Mouse (Mus musculus): Measurements from ENCODE around the gene Meis2.
A peak's percentile ranks its signal among the peaks of the same experiment; 100 is the strongest.

Gene Meis2

GRCm38 (mm10) chr2:115947714-115948226 lies 117.9 kb downstream of the Meis2 start:
- no peak for DNase-seq (ENCODE audit: low spot score in 2 of 2)

GRCm38 (mm10) chr2:115943044-115943443 lies 122.6 kb downstream of the Meis2 start:
- no peak for DNase-seq (ENCODE audit: low spot score in 2 of 2)

DNA sequence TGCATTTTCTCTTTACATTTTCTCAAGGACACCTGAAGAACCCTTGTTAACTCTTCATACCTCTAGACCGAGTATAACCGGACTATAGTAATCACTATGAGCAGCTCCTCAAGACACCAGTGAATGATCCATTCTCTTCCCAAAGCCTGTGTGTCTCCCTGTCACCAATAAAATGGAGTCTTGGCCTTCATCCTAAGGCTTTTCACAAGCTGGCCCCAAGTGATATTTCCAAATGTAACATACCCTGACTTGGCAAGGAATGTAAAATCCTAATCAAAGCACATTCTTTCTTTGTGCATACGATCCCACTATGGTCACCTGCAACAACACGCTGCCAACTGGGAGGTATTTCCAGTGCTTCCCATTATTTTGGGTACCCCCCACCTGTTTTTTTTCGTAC lies 125.8 kb downstream of the Meis2 start:
- DNase-seq (ENCODE audit: low spot score in 2 of 2) = no peak

DNA sequence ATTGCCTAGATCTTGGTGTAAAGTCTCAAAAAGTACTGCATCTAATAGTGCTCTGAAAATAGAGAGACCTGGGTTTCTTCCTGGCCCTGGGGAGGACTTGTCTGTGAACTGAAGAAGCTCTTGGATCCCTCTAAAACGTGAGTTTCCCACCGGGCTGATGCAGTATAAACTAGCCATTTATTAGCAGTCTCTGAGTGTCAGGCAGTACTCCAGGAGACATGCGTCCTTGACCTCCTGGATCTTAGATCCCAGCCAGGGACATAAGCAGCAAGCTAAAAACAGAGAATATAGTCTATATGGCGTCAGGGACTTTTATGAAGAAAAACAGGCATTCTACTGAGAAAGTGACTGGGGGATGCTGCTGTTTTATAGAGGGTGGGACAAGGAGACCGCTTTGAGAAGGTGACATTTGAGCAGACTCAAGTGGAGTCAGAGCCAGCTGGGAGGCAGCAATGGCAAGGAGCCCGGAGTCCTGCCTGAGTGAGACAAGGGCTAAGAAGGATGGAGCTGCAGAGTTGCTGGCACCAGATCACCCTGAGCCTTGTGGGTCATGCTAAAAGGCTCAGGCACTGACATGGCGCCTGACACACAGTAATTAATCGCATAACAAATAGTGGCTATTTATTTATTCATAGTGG lies 126.6 kb downstream of the Meis2 start:
- DNase-seq (ENCODE audit: low spot score in 2 of 2) = peak; percentile 34 to 60

DNA sequence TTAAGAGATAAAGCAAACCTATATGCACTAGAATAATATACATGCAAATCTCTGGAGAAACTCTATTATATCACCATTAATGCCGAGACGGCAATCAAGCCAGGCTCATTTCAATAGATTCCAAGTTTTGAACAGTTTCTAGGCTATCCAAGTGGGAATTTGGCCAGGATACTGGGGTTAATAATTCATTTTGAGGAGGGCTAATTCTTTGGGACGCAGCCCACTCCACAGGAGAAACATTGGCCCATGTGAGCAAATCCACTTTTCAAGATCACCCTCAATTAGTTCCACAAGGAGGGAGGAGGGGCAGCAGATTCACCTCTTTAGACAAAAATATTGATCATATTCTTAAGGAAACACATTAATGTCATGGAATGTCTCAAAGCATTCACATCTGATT lies 127.3 kb downstream of the Meis2 start:
- DNase-seq (ENCODE audit: low spot score in 2 of 2) = no peak

DNA sequence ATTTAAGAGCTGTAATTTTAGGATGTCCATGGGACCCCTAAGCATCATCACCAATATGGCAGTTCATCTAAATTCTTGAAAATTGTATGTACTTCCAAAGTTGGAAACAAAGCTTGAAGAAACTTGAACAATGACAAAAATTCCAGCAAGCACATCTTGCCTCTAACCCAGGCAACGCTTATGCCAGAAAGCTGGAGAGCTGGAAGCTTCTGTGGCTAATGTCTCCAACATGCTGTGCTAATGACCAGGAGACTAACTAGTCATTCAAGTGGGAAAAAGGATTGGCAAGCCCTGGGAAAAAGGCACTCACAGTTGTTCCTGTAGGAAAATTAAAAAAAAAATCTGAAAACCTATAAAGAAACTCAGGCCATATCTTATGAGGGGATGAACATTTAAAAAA lies 127.7 kb downstream of the Meis2 start:
- DNase-seq (ENCODE audit: low spot score in 2 of 2) = no peak

GRCm38 (mm10) chr2:115936786-115937185 lies 128.9 kb downstream of the Meis2 start:
- DNase-seq (ENCODE audit: low spot score in 2 of 2) = no peak

- no peak for DNase-seq (ENCODE audit: low spot score in 2 of 2)
These were observed 131.3 kb downstream of the Meis2 start for GRCm38 (mm10) chr2:115934299-115934698.

DNA sequence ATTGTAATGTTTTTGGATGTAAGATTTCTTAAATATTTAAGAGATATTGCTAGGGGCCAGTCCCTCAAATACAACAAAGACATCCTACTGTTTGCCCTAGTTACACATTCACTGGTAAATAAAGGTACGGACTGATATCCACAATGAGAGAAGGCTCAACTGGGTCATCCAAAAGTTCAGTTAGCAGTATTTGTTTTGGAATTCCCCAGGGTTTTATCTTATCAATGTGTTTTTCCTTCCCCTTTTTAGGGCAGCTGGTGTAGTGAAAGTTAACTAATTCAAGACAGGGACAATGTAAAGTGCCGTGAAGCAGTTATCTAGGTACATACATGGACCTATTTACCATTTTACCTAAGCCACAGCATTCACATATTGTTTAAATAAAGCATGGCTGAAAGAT lies 132.4 kb downstream of the Meis2 start:
- no peak for DNase-seq (ENCODE audit: low spot score in 2 of 2)

DNA sequence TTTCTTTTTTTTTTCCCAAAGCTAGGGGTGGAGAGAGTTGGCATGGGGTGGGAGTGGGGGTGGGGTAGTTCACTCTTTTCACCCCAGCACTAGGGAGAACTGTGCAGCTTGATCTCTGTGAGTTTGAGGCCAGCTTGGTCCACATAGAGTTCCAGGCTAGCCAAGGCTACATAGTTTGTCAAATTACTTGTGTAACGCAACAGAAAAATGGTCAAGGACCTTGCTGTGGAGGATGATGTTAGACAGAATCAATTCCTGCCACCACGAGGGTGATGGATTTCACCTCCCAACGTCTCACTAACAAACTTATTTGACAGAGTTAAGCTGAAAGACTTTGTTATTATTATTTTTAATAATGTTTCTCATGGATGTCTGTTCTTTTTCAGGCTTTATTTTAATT lies 139.9 kb downstream of the Meis2 start:
- DNase-seq (ENCODE audit: low spot score in 2 of 2) = no peak

DNA sequence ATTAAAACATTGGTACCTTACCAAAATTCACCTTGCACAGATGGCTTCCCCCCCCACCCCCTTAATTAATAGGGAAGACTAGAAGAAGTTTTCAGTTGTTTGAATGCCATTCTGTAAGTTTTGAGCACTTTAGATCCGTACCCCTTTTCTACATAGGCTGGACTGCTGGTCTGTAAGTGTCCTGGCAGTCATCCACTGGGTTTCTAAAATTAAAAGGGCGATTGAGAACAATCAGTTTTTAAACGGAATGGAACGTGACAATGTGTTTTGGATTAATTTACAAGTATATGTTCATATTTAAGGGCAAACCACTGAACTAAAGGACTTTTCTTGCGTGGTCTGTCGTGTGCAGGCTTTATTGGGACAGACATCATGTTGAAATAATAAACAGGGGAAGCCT lies 141.2 kb downstream of the Meis2 start:
- DNase-seq (ENCODE audit: low spot score in 2 of 2) = no peak

DNA sequence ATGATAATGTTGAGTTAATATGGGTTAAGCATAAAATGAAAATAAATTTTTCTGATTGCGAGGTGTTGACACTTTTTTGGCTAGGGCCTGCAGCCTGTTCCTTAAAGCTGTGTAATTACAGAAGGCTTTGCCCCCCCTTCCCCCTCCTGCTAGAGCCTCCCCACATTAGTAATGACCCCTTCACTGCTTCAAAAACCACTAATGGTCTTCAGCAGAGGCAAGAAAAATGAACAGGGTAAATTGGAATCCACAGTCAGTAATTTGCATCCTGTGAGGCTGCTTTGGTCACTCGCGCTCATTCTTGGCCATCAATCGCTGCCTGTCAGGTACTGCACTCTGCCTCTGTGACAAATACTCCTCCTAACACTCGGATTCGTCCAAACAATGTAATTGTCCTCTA lies 142.4 kb downstream of the Meis2 start:
- no peak for DNase-seq (ENCODE audit: low spot score in 2 of 2)

DNA sequence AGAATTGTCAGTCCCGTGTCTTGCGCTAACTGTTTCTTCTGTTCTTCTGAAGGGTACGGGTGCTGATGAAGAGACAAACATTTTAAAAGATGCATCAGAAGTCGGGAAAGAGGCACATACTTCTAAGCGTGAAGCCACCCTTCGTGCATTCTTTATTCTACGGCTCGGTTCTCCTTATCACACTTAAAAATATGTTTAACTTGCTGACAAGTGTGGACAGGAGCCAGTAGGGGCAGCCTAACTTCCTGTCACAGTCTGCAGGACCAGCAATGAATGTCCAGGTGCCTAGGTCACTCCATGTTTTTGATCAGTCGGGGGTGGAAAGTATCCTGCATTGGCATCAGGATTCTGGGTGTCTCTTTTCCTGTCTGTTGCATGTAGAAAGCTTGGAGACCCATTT lies 144.0 kb downstream of the Meis2 start:
- DNase-seq (ENCODE audit: low spot score in 2 of 2) = no peak

GRCm38 (mm10) chr2:115920336-115920951 lies 145.2 kb downstream of the Meis2 start:
- DNase-seq (ENCODE audit: low spot score in 2 of 2) = no peak

GRCm38 (mm10) chr2:115919141-115920071 lies 146.2 kb downstream of the Meis2 start:
- DNase-seq (ENCODE audit: low spot score in 2 of 2) = no peak

GRCm38 (mm10) chr2:115918561-115918960 lies 147.1 kb downstream of the Meis2 start:
- no peak for DNase-seq (ENCODE audit: low spot score in 2 of 2)

DNA sequence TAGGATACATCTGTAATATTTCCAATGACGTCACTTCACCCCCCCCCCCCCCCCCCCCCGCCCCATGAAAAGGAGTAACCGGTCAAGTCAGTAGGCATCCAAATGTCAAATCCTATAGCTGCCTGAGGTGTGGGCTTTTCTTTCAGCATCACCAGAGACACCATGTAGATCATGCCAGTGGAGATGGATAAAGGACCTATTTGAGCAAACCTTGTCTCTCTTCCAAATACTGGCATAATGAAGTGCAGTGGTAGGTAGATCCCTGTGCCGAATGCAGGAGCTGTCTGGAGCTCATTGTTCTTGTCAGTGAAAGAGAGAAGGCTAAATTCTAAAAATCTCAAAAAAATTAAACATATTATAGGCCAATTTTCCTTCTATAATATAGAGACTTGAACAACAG lies 151.1 kb downstream of the Meis2 start:
- DNase-seq (ENCODE audit: low spot score in 2 of 2) = no peak

DNA sequence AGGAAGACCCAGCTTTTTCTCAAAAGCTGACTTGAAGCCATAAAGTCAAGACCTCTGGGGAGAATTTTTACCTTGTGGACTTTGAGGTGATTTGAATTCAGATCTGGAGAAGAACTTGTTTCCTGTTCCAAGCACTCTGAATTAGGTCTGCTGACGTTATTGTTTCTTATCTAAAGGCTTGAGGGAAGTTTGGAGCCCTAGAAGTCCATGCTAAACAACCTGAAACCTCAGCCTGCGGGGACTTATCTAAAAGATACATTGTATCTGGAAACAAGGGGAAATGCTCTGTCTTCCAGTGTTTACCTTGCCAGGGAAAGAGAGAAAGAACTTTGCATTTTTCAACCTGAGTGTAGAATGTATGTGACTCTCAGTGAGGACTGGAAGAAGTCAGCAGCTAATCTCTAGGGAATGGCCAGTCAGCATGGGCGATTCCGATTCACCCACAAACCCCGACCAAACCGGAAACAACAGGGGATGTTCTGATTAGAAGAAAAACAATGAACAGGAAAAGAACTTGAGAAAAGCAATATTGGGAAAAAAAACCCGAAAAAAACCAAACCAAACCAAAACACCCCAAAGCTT lies 152.6 kb downstream of the Meis2 start:
- DNase-seq (ENCODE audit: low spot score in 2 of 2) = no peak

GRCm38 (mm10) chr2:115911913-115912642 lies 153.6 kb downstream of the Meis2 start:
- DNase-seq (ENCODE audit: low spot score in 2 of 2) = no peak

GRCm38 (mm10) chr2:115910217-115910616 lies 155.4 kb downstream of the Meis2 start:
- DNase-seq (ENCODE audit: low spot score in 2 of 2) = no peak

DNA sequence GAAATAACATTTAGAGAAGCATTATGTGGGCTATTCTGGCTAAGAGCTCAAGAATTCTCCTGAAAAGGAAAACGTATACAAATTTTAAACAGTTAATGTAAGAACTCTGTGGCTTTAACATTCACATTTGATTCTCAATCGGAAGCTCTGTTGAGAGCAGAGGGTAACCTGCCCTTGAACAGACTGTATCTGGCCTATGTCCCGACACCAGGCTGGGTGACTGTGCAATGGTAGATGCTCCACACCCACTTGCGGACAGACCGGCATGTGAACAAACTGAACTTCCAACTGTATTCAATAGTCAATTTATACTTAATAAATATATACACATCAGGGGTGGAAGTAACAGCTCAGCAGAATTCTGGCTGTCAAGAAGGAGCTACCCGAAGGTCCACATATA lies 164.6 kb downstream of the Meis2 start:
- DNase-seq (ENCODE audit: low spot score in 2 of 2) = no peak

All from frontal cortex, postnatal 36 days (tissue).